Mouse (Mus musculus) hindbrain, embryonic 14.5 days (tissue): Measurements from ENCODE around the gene Cfap157. TPM values are rescaled to one million over a fixed set of nuclear protein-coding genes. Genes with fewer than 3 reads are reported as not detected.

Experiments used
- ATAC-seq: fragments of 200-750 bp; cut with Nextera tagmentation; 2 replicates; pipeline ENCODE4 v1.8.0; 2017; ENCODE audit warnings: moderate number of reproducible peaks, mild to moderate bottlenecking, moderate TSS enrichment, moderate library complexity; ENCODE audit not compliant: low FRiP score
- DNase-seq: peaks from one replicate; pipeline ENCODE4 v3.0.0-alpha.2; 2015; ENCODE audit warnings: low spot score
- H3K27ac ChIP-seq: fragments of 300-500 bp; sonication (generic); 2 replicates; pipeline ENCODE4 v1.5.1; 2014; ENCODE audit warnings: mild to moderate bottlenecking, moderate library complexity
- H3K27me3 ChIP-seq: fragments of 300-500 bp; sonication (generic); 2 replicates; pipeline ENCODE4 v1.6.1; 2014; ENCODE audit warnings: mild to moderate bottlenecking, low read length, mixed read lengths; ENCODE audit not compliant: control insufficient read depth, insufficient read depth
- H3K36me3 ChIP-seq: fragments of 300-500 bp; sonication (generic); replicated peaks from 2 replicates; pipeline ENCODE4 v1.6.1; 2014; ENCODE audit not compliant: control insufficient read depth, insufficient read depth
- H3K4me1 ChIP-seq: fragments of 300-500 bp; sonication (generic); replicated peaks from 2 replicates; pipeline ENCODE4 v1.6.1; 2014; ENCODE audit warnings: antibody characterized with exemption, low read length, mixed read lengths; ENCODE audit not compliant: control insufficient read depth, insufficient read depth
- H3K4me2 ChIP-seq: fragments of 300-500 bp; sonication (generic); replicated peaks from 2 replicates; pipeline ENCODE4 v1.6.1; 2014; ENCODE audit warnings: mild to moderate bottlenecking, moderate library complexity
- H3K4me3 ChIP-seq: fragments of 300-500 bp; sonication (generic); replicated peaks from 2 replicates; pipeline ENCODE4 v1.5.1; 2014; ENCODE audit warnings: mild to moderate bottlenecking, low read length
- H3K9ac ChIP-seq: fragments of 300-500 bp; sonication (generic); 2 replicates; pipeline ENCODE4 v1.6.1; 2014
- H3K9me3 ChIP-seq: fragments of 300-500 bp; sonication (generic); 2 replicates; pipeline ENCODE4 v1.6.1; 2016; ENCODE audit warnings: low read length; ENCODE audit not compliant: control insufficient read depth
- WGBS: fragments of 180-500 bp; shearing (Covaris S2); extraction: QIAGEN DNeasy Blood & Tissue Kit; methylation state at CpG from one replicate; pipeline ENCODE4 v1.1.7; 2014; 5-methylcytosine and 5-hydroxymethylcytosine counted together
- polyA plus RNA-seq: library from polyadenylated mRNA; unstranded; fragments of >200 nt; fragmentation: Nextera tagmentation; extraction: Ambion mirVana; gene quantifications from 2 replicates; pipeline ENCODE4 v1.2.1, GENCODE M21; 2014

Gene Cfap157
- polyA plus RNA-seq, 1 experiment from 2014 or later, result 1.2 TPM

DNA sequence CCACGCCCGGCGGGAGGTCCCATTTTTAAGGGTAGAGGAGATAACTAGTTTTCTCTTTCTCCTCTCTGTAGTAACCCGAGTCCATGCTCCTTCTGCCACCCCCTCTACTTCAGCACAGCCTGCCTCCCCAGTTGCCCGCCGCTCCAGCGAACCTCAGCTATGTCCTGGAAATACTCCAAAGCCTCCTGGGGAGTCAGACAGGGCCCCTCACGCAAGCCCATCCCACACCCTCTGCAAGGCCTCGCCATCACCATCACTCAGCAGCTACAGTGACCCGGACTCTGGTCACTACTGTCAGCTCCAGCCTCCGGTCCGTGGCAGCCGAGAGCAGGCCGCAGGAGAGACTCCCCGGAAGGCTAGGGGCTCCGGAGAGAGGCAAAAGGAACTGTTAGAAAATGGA is 35.1 kb downstream of the Cfap157 start:
- no peak overlapping the region for H3K4me2 ChIP-seq
- H3K9me3 ChIP-seq, result no peaks in the 10 kb centered on the region
- H3K4me1 ChIP-seq, result peaks cover 16% of the 10 kb centered on the region; the same call in 1 of the 2 replicates
- no peak overlapping the region for H3K4me3 ChIP-seq
- ATAC-seq, result no peak
- no peak overlapping the region for H3K27ac ChIP-seq
- no peaks in the 10 kb centered on the region for H3K27me3 ChIP-seq
- no peak for DNase-seq
- H3K9ac ChIP-seq, result no peak overlapping the region
- peaks cover 82% of the 10 kb centered on the region for H3K36me3 ChIP-seq
- 90% methylated on average over 16 of the region's 16 CpGs for WGBS

- Histone ChIP-seq H3K27me3 (no peaks in the 10 kb centered on the region), H3K4me3 (no peak overlapping the region), H3K9me3 (no peaks in the 10 kb centered on the region), H3K9ac (0 out of 2 replicates have a peak overlapping the region, but pooled peaks have one; percentile 11), H3K4me1 (peaks cover 11% of the 10 kb centered on the region), H3K27ac (no peak overlapping the region), H3K4me2 (no peak overlapping the region), H3K36me3 (peaks cover 52% of the 10 kb centered on the region)
- WGBS, result 81% methylated on average over 15 of the region's 15 CpGs
- ATAC-seq (no peak), DNase-seq (no peak)
Observed at GRCm38 (mm10) chr2:32744272-32744982, 39.8 kb downstream of the Cfap157 start.

DNA sequence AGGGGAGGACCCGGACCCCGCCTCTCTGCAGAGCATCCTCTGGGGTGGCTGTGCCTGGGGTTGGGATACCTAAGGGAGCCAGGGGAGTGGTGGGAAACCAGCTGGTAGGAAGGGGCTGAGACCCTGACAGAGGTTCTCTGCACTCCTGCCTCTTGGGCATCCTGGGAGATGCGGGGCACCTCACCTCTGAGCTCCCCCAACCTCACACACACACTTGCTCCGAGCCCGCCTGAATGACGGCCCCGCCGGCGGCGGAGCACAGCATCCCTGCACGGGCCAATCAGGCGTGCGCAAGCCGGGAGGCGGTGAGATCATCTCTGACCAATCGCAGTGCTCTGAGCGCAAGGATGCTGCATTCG is 42.1 kb downstream of the Cfap157 start:
- no peaks in the 10 kb centered on the region for H3K27me3 ChIP-seq
- peak overlapping the region; percentile 80 for H3K4me2 ChIP-seq
- peak; percentile 83 for DNase-seq
- peaks cover 11% of the 10 kb centered on the region for H3K4me1 ChIP-seq
- H3K9me3 ChIP-seq, result no peaks in the 10 kb centered on the region
- peak; percentile 93 for ATAC-seq
- WGBS, result 10% methylated on average over 18 of the region's 18 CpGs
- H3K9ac ChIP-seq, result peak overlapping the region; percentile 94
- peak overlapping the region; percentile 87 for H3K27ac ChIP-seq
- H3K36me3 ChIP-seq, result peaks cover 29% of the 10 kb centered on the region
- peak overlapping the region; percentile 94 for H3K4me3 ChIP-seq

DNA sequence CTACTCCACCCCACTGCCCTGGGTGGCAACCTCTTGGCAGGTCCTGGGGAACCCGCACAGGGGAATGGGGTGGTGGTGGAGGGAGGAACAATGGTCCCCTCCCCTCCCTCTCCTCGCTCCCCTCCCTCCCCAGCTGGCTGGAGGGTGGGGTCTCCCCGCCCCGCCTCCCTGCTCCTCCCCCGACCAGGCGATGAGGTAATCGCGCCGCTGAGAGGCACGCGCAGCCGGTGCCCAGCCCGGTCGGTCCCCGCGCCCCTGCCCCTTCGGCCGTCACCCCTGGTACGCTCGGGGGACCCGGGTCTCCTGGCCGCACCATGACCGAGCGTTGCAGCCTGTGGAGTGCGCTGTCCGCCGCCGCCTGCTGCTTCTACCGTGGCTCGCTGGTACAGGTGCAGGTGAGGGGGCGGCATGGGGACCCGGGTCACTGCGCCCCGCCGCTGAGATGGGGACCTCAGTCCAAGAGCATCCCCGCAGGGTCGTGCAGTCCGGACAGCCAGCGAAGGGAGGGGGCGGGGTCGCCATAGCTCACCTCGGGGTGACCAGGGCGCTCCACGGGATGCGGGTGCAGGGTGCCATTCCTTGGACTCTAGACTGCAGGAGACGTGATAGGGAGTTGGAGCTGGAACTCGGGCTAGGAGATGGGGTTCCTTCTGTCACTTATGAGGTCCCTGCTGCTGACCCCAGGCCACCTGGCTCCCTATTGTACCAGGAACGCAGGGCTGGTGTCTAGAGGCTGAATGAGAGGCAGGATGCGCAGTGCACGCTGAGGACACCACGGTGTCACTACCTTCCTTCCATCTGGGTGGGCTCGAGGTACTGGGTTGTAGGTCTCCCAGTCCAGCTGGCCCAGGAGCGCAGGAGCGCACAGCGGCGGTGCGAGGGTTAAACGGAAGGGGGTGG is 42.7 kb downstream of the Cfap157 start:
- Histone ChIP-seq H3K27ac (peak overlapping the region; percentile 87), H3K9ac (peak overlapping the region; percentile 94), H3K36me3 (peaks cover 23% of the 10 kb centered on the region), H3K27me3 (no peaks in the 10 kb centered on the region), H3K9me3 (no peaks in the 10 kb centered on the region), H3K4me2 (peak overlapping the region; percentile 80), H3K4me1 (peaks cover 11% of the 10 kb centered on the region), H3K4me3 (peak overlapping the region; percentile 94)
- ATAC-seq (peak; percentile 57), DNase-seq (peak; percentile 71)
- 7% methylated on average over 52 of the region's 58 CpGs for WGBS

DNA sequence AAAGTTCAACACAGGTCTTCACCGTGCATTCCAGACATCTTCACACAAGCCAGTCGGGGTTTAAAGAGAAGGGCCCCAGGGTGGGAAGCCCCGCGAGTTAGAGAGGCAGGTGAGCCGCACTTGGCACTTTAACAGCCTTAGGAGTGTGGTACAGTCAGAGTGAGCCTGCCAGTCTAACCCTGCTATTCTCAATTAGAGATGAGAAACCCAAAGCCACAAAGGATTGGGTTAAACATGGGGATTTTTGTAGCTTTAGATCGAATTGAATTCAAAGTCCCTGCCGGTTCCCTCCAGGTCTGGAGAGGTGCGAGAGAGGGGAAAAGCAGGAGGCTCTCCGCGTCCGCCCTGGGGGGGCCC is 43.3 kb downstream of the Cfap157 start, which contains the start of gene 6330409D20Rik:
Gene 6330409D20Rik, minus strand, starts transcription at position 101 of the 357 bp plus-strand sequence.
- Histone ChIP-seq H3K4me1 (peaks cover 11% of the 10 kb centered on the region), H3K27me3 (no peaks in the 10 kb centered on the region), H3K9ac (peak within 1 kb of the TSS; percentile 94), H3K27ac (peak within 1 kb of the TSS; percentile 87), H3K9me3 (no peaks in the 10 kb centered on the region), H3K4me2 (peak within 1 kb of the TSS; percentile 80), H3K36me3 (peaks cover 17% of the 10 kb centered on the region), H3K4me3 (peak within 1 kb of the TSS; percentile 94)
- no peak for DNase-seq
- 4% methylated on average over 11 of the region's 11 CpGs for WGBS
- ATAC-seq, result no peak

DNA sequence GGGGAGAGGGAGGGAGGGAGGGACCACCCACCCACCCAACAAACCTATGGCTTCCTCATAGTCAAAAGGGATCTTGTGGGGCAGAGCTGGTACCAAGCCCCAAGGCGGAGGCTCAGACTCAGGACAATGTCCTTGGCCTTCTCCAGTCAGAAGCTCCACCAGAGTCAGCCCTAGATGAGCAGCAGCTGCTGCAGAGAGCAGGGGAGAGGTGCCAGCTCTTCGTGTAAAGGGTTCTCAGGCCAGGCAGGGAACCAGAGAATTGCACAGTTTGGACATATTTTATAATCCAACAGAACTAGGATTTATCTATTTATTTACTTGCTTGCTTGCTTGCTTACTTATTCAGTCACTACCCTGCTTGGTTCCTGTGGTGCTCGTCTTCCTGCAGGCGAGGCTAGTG is 44.9 kb downstream of the Cfap157 start:
- no peak overlapping the region for H3K27ac ChIP-seq
- 0 out of 2 replicates have a peak overlapping the region, but pooled peaks have one; percentile 0 for H3K9ac ChIP-seq
- no peak for DNase-seq
- no peaks in the 10 kb centered on the region for H3K27me3 ChIP-seq
- no peak for ATAC-seq
- peaks cover 11% of the 10 kb centered on the region for H3K4me1 ChIP-seq
- 71% methylated on average over 4 of the region's 4 CpGs for WGBS
- no peaks in the 10 kb centered on the region for H3K9me3 ChIP-seq
- H3K4me2 ChIP-seq, result no peak overlapping the region
- no peak overlapping the region for H3K4me3 ChIP-seq
- H3K36me3 ChIP-seq, result peaks cover under 1% of the 10 kb centered on the region; the same call in 1 of the 2 replicates

GRCm38 (mm10) chr2:32737008-32737407 is 47.2 kb downstream of the Cfap157 start:
- ATAC-seq (no peak), DNase-seq (no peak)
- Histone ChIP-seq H3K4me1 (peaks cover 7% of the 10 kb centered on the region; the same call in 1 of the 2 replicates), H3K27me3 (no peaks in the 10 kb centered on the region), H3K4me3 (no peak overlapping the region), H3K36me3 (no peaks in the 10 kb centered on the region), H3K9ac (no peak overlapping the region), H3K4me2 (no peak overlapping the region), H3K9me3 (no peaks in the 10 kb centered on the region), H3K27ac (no peak overlapping the region)
- WGBS, result 59% methylated on average over 6 of the region's 6 CpGs

DNA sequence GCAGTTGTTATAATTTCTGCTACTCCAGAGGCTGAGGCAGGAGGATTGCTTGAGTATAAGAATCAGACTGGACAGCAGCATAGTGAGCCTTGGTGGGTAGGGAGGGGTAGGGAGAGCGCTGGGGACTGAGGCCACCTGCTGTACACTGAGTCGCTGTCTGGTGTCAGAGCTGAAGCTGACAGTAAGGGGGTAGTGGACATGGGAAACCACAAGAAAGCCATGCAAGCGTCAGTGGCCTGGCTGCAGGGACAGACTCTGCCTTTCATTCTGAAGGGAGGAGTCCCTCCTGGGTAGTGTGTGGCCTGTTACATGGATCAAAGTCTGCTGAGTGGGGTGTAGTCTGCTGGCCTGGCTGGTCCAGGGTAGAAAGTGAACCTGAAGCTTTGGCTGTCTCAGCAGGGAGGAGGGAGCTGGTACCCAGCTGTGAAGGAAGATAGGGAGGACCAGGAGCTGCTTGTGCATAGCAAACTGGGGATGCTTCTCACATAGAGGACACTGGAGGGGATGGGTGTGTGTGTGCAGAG is 47.9 kb downstream of the Cfap157 start:
- H3K4me1 ChIP-seq, result peaks cover 7% of the 10 kb centered on the region; the same call in 1 of the 2 replicates
- H3K27ac ChIP-seq, result no peak overlapping the region
- no peaks in the 10 kb centered on the region for H3K36me3 ChIP-seq
- H3K4me3 ChIP-seq, result no peak overlapping the region
- DNase-seq (no peak), ATAC-seq (no peak)
- no peak overlapping the region for H3K4me2 ChIP-seq
- no peaks in the 10 kb centered on the region for H3K27me3 ChIP-seq
- 23% methylated on average over 3 of the region's 3 CpGs for WGBS
- no peaks in the 10 kb centered on the region for H3K9me3 ChIP-seq
- no peak overlapping the region for H3K9ac ChIP-seq

DNA sequence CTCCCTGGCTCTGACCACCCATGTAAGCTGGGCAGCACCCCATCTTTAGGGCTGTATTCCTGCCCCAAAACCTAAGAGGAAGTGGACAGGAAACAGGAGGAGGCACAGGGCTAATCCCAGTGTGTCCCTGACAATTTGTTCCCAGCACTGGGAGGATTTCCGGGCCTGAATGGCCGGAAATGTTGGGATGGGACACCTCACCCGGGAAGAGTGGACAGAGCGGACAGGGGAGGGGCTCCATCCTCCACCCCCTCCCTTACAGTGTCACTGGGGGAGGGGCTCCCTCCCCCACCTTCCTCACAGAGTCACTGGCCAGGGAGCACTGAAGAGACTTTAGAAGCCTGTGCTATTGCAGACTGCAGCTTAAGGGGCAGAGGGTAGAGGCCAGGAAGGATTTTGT is 49.3 kb downstream of the Cfap157 start:
- Histone ChIP-seq H3K9me3 (no peaks in the 10 kb centered on the region), H3K27ac (no peak overlapping the region), H3K4me1 (0 out of 2 replicates have a peak, but pooled peaks cover 3% of the 10 kb centered on the region), H3K4me2 (no peak overlapping the region), H3K27me3 (no peaks in the 10 kb centered on the region), H3K4me3 (no peak overlapping the region), H3K36me3 (no peaks in the 10 kb centered on the region), H3K9ac (no peak overlapping the region)
- no peak for ATAC-seq
- no peak for DNase-seq
- 66% methylated on average over 4 of the region's 4 CpGs for WGBS
